23 mouse cellular contexts compared by ENCODE assay signal in the genomic region with DNA sequence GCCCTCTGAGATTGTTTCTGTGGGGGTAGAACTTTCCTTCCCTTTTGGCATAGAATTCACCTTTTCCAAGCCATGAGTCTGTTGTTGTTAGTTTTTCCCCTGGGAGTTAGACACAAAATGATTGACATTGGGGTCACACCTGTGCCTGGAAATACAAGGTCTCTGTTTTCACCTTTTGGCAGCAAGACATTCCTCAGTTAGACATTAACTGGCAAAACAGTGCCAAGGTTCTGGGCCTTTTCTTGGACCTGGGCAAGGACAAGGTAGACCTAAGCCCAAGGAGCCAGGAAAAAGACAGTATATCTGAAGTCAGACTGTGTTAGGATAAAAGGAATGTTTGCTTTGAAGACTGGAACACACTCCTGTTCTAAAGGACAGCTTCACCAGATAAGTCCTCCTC. TPM values are rescaled to one million over a fixed set of nuclear protein-coding genes. Genes with fewer than 3 reads are reported as not detected.
A peak's percentile ranks its signal among the peaks of the same experiment; 100 is the strongest.
DNase-seq lines count a peak whose midpoint lies in the region; ATAC-seq lines count a peak whose summit lies in the region.
"Had no signal": no experiment of that assay in that cellular context is flagged by ENCODE, and none has a peak within 500 bp of the region (broad histone marks: within the 10 kb centered on the region; RNA-seq: fewer than 3 reads in every experiment).

A gene (minus strand): TSS at position 27 of the 400 bp plus-strand sequence.

- no peaks in the 10 kb centered on the region for H3K4me1 ChIP-seq in kidney, embryonic 14.5 days (ENCODE audit: control insufficient read depth, insufficient read depth, low read length)
- H3K4me1 ChIP-seq in neural tube, embryonic 15.5 days = no peaks in the 10 kb centered on the region
- no peaks in the 10 kb centered on the region for H3K4me1 ChIP-seq in hindbrain, embryonic 14.5 days (replicated peaks; ENCODE audit: control insufficient read depth, insufficient read depth, low read length)
- H3K4me1 ChIP-seq: embryonic facial prominence, embryonic 13.5 days; forebrain, embryonic 13.5 days; heart, embryonic 15.5 days; hindbrain, embryonic 13.5 days had no signal

- no peaks in the 10 kb centered on the region for H3K27me3 ChIP-seq in kidney, embryonic 14.5 days (ENCODE audit: control insufficient read depth, insufficient read depth, low read length)
- 0 out of 2 replicates have a peak, but pooled peaks cover 3% of the 10 kb centered on the region for H3K27me3 ChIP-seq in neural tube, embryonic 15.5 days (replicated peaks)
- no peaks in the 10 kb centered on the region for H3K27me3 ChIP-seq in hindbrain, embryonic 14.5 days (ENCODE audit: control insufficient read depth, insufficient read depth, low read length)
- H3K27me3 ChIP-seq: embryonic facial prominence, embryonic 13.5 days; forebrain, embryonic 13.5 days; heart, embryonic 15.5 days; hindbrain, embryonic 13.5 days had no signal

- peak; percentile 91 for DNase-seq in kidney, adult 11 months
- peak; percentile 96 for DNase-seq in kidney, adult 9 months
- peak; percentile 55 for DNase-seq in kidney, postnatal 10 days
- DNase-seq in cerebellum, adult 8-10 months = no peak
- no peak for DNase-seq in hindbrain, embryonic 14.5 days (ENCODE audit: low spot score)
- DNase-seq: adrenal gland, postnatal 10 days; cerebellum, adult 11 months; cerebellum, adult 9-11 months; cerebellum, postnatal 36 days; forebrain, postnatal 0 days; gastrocnemius, adult 2 months; gastrocnemius, postnatal 36 days; heart, adult 18-20 months; heart, postnatal 14 days had no signal

- ATAC-seq in kidney, embryonic 14.5 days (ENCODE audit: low FRiP score, low TSS enrichment) = no peak
- ATAC-seq in neural tube, embryonic 15.5 days (ENCODE audit: low FRiP score) = no peak
- no peak for ATAC-seq in hindbrain, embryonic 14.5 days (ENCODE audit: low FRiP score)
- ATAC-seq: forebrain, embryonic 13.5 days; forebrain, postnatal 0 days had no signal

- H3K36me3 ChIP-seq in kidney, embryonic 14.5 days (ENCODE audit: control insufficient read depth, insufficient read depth, low read length) = no peaks in the 10 kb centered on the region
- H3K36me3 ChIP-seq in neural tube, embryonic 15.5 days = no peaks in the 10 kb centered on the region
- no peaks in the 10 kb centered on the region for H3K36me3 ChIP-seq in hindbrain, embryonic 14.5 days (replicated peaks; ENCODE audit: control insufficient read depth, insufficient read depth)
- H3K36me3 ChIP-seq: embryonic facial prominence, embryonic 13.5 days; heart, embryonic 15.5 days; hindbrain, embryonic 13.5 days had no signal

- H3K4me3 ChIP-seq in kidney, embryonic 14.5 days (ENCODE audit: low read length) = no peak within 1 kb of the TSS
- H3K4me3 ChIP-seq in neural tube, embryonic 15.5 days (replicated peaks) = no peak within 1 kb of the TSS
- H3K4me3 ChIP-seq in hindbrain, embryonic 14.5 days (replicated peaks; ENCODE audit: low read length) = no peak within 1 kb of the TSS
- H3K4me3 ChIP-seq: embryonic facial prominence, embryonic 13.5 days; forebrain, embryonic 13.5 days; gastrocnemius, adult 2 months; heart, embryonic 15.5 days; hindbrain, embryonic 13.5 days had no signal

- H3K4me2 ChIP-seq in kidney, embryonic 14.5 days (replicated peaks; ENCODE audit: low read depth, low read length) = no peak within 1 kb of the TSS
- no peak within 1 kb of the TSS for H3K4me2 ChIP-seq in neural tube, embryonic 15.5 days
- no peak within 1 kb of the TSS for H3K4me2 ChIP-seq in hindbrain, embryonic 14.5 days (replicated peaks)
- H3K4me2 ChIP-seq: embryonic facial prominence, embryonic 13.5 days; forebrain, embryonic 13.5 days; heart, embryonic 11.5 days; heart, embryonic 15.5 days; hindbrain, embryonic 13.5 days had no signal

- H3K9ac ChIP-seq in kidney, embryonic 14.5 days (ENCODE audit: low read depth, low read length) = no peak within 1 kb of the TSS
- no peak within 1 kb of the TSS for H3K9ac ChIP-seq in neural tube, embryonic 15.5 days (replicated peaks)
- H3K9ac ChIP-seq in hindbrain, embryonic 14.5 days = no peak within 1 kb of the TSS
- H3K9ac ChIP-seq: embryonic facial prominence, embryonic 13.5 days; forebrain, embryonic 13.5 days; forebrain, postnatal 0 days; heart, embryonic 15.5 days; hindbrain, embryonic 13.5 days had no signal

- no peak within 1 kb of the TSS for H3K27ac ChIP-seq in kidney, embryonic 14.5 days (ENCODE audit: low read depth, low read length)
- H3K27ac ChIP-seq in neural tube, embryonic 15.5 days (replicated peaks) = no peak within 1 kb of the TSS
- no peak within 1 kb of the TSS for H3K27ac ChIP-seq in hindbrain, embryonic 14.5 days
- H3K27ac ChIP-seq: embryonic facial prominence, embryonic 13.5 days; forebrain, embryonic 13.5 days; gastrocnemius, adult 2 months; heart, embryonic 15.5 days; hindbrain, embryonic 13.5 days had no signal

- H3K9me3 ChIP-seq in kidney, embryonic 14.5 days (ENCODE audit: control insufficient read depth, low read length) = no peaks in the 10 kb centered on the region
- H3K9me3 ChIP-seq in neural tube, embryonic 15.5 days (replicated peaks) = no peaks in the 10 kb centered on the region
- no peaks in the 10 kb centered on the region for H3K9me3 ChIP-seq in hindbrain, embryonic 14.5 days (ENCODE audit: control insufficient read depth, low read length)
- H3K9me3 ChIP-seq: embryonic facial prominence, embryonic 13.5 days; forebrain, embryonic 13.5 days; heart, embryonic 15.5 days; hindbrain, embryonic 13.5 days had no signal

RNA-seq across cellular contexts. Expression of the gene that starts here (rescaled TPM):
- 1.2 and 1.7 TPM in 2 replicates for polyA plus RNA-seq in kidney, embryonic 14.5 days (2014; fragmentation: Nextera tagmentation; extraction: Ambion mirVana)
- not detected in 2 replicates for polyA plus RNA-seq in neural tube, embryonic 15.5 days (2015; fragmentation: Nextera tagmentation; extraction: Ambion mirVana)
- polyA plus RNA-seq in hindbrain, embryonic 14.5 days (2014; fragmentation: Nextera tagmentation; extraction: Ambion mirVana) = not detected in 2 replicates
- polyA plus RNA-seq: brain, embryonic 14.5 days; C2C12; embryonic facial prominence, embryonic 13.5 days; forebrain, embryonic 13.5 days; forebrain, postnatal 0 days; heart, embryonic 11.5 days; heart, embryonic 15.5 days; hindbrain, embryonic 13.5 days had no signal

Comparison
In these comparisons a context has a peak if more than half of its experiments do, and no peak if none do; other contexts are left out.
1. DNase-seq: peak in kidney, adult 11 months (single experiment), kidney, adult 9 months (single experiment) and kidney, postnatal 10 days (single experiment); none in cerebellum, adult 8-10 months (single experiment) and hindbrain, embryonic 14.5 days (single experiment).